Mouse (Mus musculus): Measurements from ENCODE around the gene Dcst2. TPM values are rescaled to one million over a fixed set of nuclear protein-coding genes. Genes with fewer than 3 reads are reported as not detected.

Dcst2 gene
- total and polyA plus RNA-seq, 2 experiments from 2014 or later: 0.51 TPM; not detected in 1

- Histone ChIP-seq H3K27me3 (ENCODE audit: insufficient read depth, low read length) (peaks cover 14% of the 10 kb centered on the region; the same call in 1 of the 2 replicates), H3K9me3 (ENCODE audit: low read length) (no peaks in the 10 kb centered on the region), H3K4me3 (ENCODE audit: low read depth, low read length) (peak overlapping the region; percentile 54), H3K27ac (ENCODE audit: low read depth, low read length) (peak overlapping the region; percentile 38), H3K9ac (replicated peaks; ENCODE audit: low read length, poor library complexity, severe bottlenecking) (peak overlapping the region; percentile 29; the same call in 1 of the 2 replicates), H3K4me1 (ENCODE audit: insufficient read depth, low read length) (peaks cover 19% of the 10 kb centered on the region), H3K4me2 (ENCODE audit: low read depth, low read length, poor library complexity, severe bottlenecking) (peak overlapping the region; percentile 100), H3K36me3 (ENCODE audit: insufficient read depth, low read length) (no peaks in the 10 kb centered on the region)
- peak; percentile 96 for DNase-seq (ENCODE audit: low spot score)
- ATAC-seq (ENCODE audit: low FRiP score): peak; percentile 92
- WGBS: 0% methylated on average over 15 of the region's 15 CpGs
- TF ChIP-seq CTCF (IDR thresholded peaks at IDR 0.05): no peak
Measured at GRCm38 (mm10) chr3:89393605-89394004, 31.8 kb downstream of the Dcst2 start.

- peak within 1 kb of the TSS; percentile 54 for H3K4me3 ChIP-seq (ENCODE audit: low read depth, low read length)
- H3K4me2 ChIP-seq (ENCODE audit: low read depth, low read length, poor library complexity, severe bottlenecking): peak within 1 kb of the TSS; percentile 100
- TF ChIP-seq CTCF (IDR thresholded peaks at IDR 0.05): peak; percentile 36
- peaks cover 14% of the 10 kb centered on the region; the same call in 1 of the 2 replicates for H3K27me3 ChIP-seq (ENCODE audit: insufficient read depth, low read length)
- H3K9ac ChIP-seq (replicated peaks; ENCODE audit: low read length, poor library complexity, severe bottlenecking): peak within 1 kb of the TSS; percentile 29; the same call in 1 of the 2 replicates
- no peaks in the 10 kb centered on the region for H3K9me3 ChIP-seq (ENCODE audit: low read length)
- H3K4me1 ChIP-seq (ENCODE audit: insufficient read depth, low read length): peaks cover 19% of the 10 kb centered on the region
- DNase-seq (ENCODE audit: low spot score) (peak; percentile 59), ATAC-seq (ENCODE audit: low FRiP score) (peak; percentile 53)
- H3K36me3 ChIP-seq (ENCODE audit: insufficient read depth, low read length): no peaks in the 10 kb centered on the region
- WGBS: 1% methylated on average over 39 of the region's 42 CpGs
- peak within 1 kb of the TSS; percentile 38 for H3K27ac ChIP-seq (ENCODE audit: low read depth, low read length)
Measured at GRCm38 (mm10) chr3:89394006-89394893, 32.5 kb downstream of the Dcst2 start, which contains the start of gene Zbtb7b. Gene Zbtb7b (minus strand): TSS chr3:89394776.

- no peak overlapping the region for H3K9ac ChIP-seq (replicated peaks; ENCODE audit: low read length, poor library complexity, severe bottlenecking)
- peak overlapping the region; percentile 100 for H3K4me2 ChIP-seq (ENCODE audit: low read depth, low read length, poor library complexity, severe bottlenecking)
- peaks cover 19% of the 10 kb centered on the region for H3K4me1 ChIP-seq (ENCODE audit: insufficient read depth, low read length)
- peak; percentile 88 for DNase-seq (ENCODE audit: low spot score)
- H3K9me3 ChIP-seq (ENCODE audit: low read length): no peaks in the 10 kb centered on the region
- 2% methylated on average over 12 of the region's 12 CpGs for WGBS
- no peak for TF ChIP-seq CTCF (IDR thresholded peaks at IDR 0.05)
- no peaks in the 10 kb centered on the region for H3K36me3 ChIP-seq (ENCODE audit: insufficient read depth, low read length)
- H3K4me3 ChIP-seq (ENCODE audit: low read depth, low read length): peak overlapping the region; percentile 54
- no peak for ATAC-seq (ENCODE audit: low FRiP score)
- no peak overlapping the region for H3K27ac ChIP-seq (ENCODE audit: low read depth, low read length)
- peaks cover 14% of the 10 kb centered on the region; the same call in 1 of the 2 replicates for H3K27me3 ChIP-seq (ENCODE audit: insufficient read depth, low read length)
Measured at GRCm38 (mm10) chr3:89394894-89395256, 33.1 kb downstream of the Dcst2 start.

GRCm38 (mm10) chr3:89395419-89395805 is 33.6 kb downstream of the Dcst2 start:
- H3K36me3 ChIP-seq (ENCODE audit: insufficient read depth, low read length): no peaks in the 10 kb centered on the region
- no peaks in the 10 kb centered on the region for H3K9me3 ChIP-seq (ENCODE audit: low read length)
- H3K27me3 ChIP-seq (ENCODE audit: insufficient read depth, low read length): peaks cover 14% of the 10 kb centered on the region; the same call in 1 of the 2 replicates
- peaks cover 19% of the 10 kb centered on the region for H3K4me1 ChIP-seq (ENCODE audit: insufficient read depth, low read length)
- peak overlapping the region; percentile 38; the same call in 1 of the 2 replicates for H3K4me3 ChIP-seq (ENCODE audit: low read depth, low read length)
- DNase-seq (ENCODE audit: low spot score): no peak
- peak overlapping the region; percentile 100 for H3K4me2 ChIP-seq (ENCODE audit: low read depth, low read length, poor library complexity, severe bottlenecking)
- 5% methylated on average over 10 of the region's 10 CpGs for WGBS
- ATAC-seq (ENCODE audit: low FRiP score): no peak
- TF ChIP-seq CTCF (IDR thresholded peaks at IDR 0.05): no peak
- no peak overlapping the region for H3K27ac ChIP-seq (ENCODE audit: low read depth, low read length)
- H3K9ac ChIP-seq (replicated peaks; ENCODE audit: low read length, poor library complexity, severe bottlenecking): no peak overlapping the region

- H3K9me3 ChIP-seq (ENCODE audit: low read length): no peaks in the 10 kb centered on the region
- H3K4me2 ChIP-seq (ENCODE audit: low read depth, low read length, poor library complexity, severe bottlenecking): peak overlapping the region; percentile 100
- no peak overlapping the region for H3K27ac ChIP-seq (ENCODE audit: low read depth, low read length)
- TF ChIP-seq CTCF (IDR thresholded peaks at IDR 0.05): peak; percentile 85
- H3K36me3 ChIP-seq (ENCODE audit: insufficient read depth, low read length): no peaks in the 10 kb centered on the region
- peaks cover 14% of the 10 kb centered on the region; the same call in 1 of the 2 replicates for H3K27me3 ChIP-seq (ENCODE audit: insufficient read depth, low read length)
- peak; percentile 72 for DNase-seq (ENCODE audit: low spot score)
- ATAC-seq (ENCODE audit: low FRiP score): no peak
- no peak overlapping the region for H3K9ac ChIP-seq (replicated peaks; ENCODE audit: low read length, poor library complexity, severe bottlenecking)
- 1% methylated on average over 30 of the region's 44 CpGs for WGBS
- peaks cover 17% of the 10 kb centered on the region for H3K4me1 ChIP-seq (ENCODE audit: insufficient read depth, low read length)
- peak overlapping the region; percentile 38 for H3K4me3 ChIP-seq (ENCODE audit: low read depth, low read length)
Measured at GRCm38 (mm10) chr3:89395806-89396653, 34.3 kb downstream of the Dcst2 start.

Data from midbrain, postnatal 0 days (tissue).